Mouse (Mus musculus): ENCODE results near the gene Serpinb12.
"Not testable (repeated sequence)": the region's sequence is repeated elsewhere in the genome, so short reads cannot be mapped to it uniquely, and the experiment has no call there.

GRCm38 (mm10) chr1:106895142-106895541 lies 39.1 kb upstream of the Serpinb12 start:
- not testable (repeated sequence) for TF ChIP-seq CTCF, EP300 (IDR thresholded peaks at IDR 0.05; ENCODE audit: low read depth)

All from heart, postnatal 0 days (tissue).